Mouse (Mus musculus): ENCODE results near the gene Jam3. TPM values are rescaled to one million over a fixed set of nuclear protein-coding genes. Genes with fewer than 3 reads are reported as not detected.
A peak's percentile ranks its signal among the peaks of the same experiment; 100 is the strongest.

Gene Jam3
- total RNA-seq, 2 experiments from 2014 or later, result 5.5 to 11.4 TPM

GRCm38 (mm10) chr9:27099474-27099873 lies 55.7 kb downstream of the Jam3 start:
- no peak for DNase-seq
- intact Hi-C loops (cut with DNase I), result no loop called here
- no peak for TF ChIP-seq CTCF (IDR thresholded peaks at IDR 0.05)
- Histone ChIP-seq H3K27ac (no peak overlapping the region), H3K4me3 (no peak overlapping the region)

- intact Hi-C loops (cut with DNase I), result no loop called here
- no peak overlapping the region for H3K4me3 ChIP-seq
- no peak for DNase-seq
- H3K27ac ChIP-seq, result peak overlapping the region; percentile 51
- no peak for TF ChIP-seq CTCF (IDR thresholded peaks at IDR 0.05)
Observed at GRCm38 (mm10) chr9:27098557-27098956, 56.7 kb downstream of the Jam3 start.

DNA sequence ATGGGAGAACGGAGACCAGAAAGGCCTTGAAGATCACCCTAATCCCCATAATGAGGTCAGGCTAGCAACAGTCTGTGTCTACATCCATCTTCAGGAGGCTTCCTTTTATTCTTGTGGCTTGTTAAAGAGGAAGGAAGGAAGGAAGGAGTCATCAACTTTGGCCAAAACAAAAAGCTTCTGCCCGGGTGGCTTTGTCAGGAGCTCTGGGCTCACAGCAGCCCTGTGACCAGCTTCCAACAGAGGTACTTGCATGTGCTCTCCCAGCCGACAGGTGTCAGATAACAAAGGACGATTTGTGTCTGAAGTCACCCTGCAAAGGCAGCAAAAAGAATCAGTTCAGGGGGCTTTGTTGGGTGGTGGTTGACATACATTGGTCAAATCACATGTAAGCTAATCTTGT lies 57.1 kb downstream of the Jam3 start:
- no peak for DNase-seq
- Histone ChIP-seq H3K27ac (peak overlapping the region; percentile 51), H3K4me3 (no peak overlapping the region)
- intact Hi-C loops (cut with DNase I), result no loop called here
- TF ChIP-seq CTCF (IDR thresholded peaks at IDR 0.05), result peak; percentile 15; the same call in 1 of the 2 replicates

DNA sequence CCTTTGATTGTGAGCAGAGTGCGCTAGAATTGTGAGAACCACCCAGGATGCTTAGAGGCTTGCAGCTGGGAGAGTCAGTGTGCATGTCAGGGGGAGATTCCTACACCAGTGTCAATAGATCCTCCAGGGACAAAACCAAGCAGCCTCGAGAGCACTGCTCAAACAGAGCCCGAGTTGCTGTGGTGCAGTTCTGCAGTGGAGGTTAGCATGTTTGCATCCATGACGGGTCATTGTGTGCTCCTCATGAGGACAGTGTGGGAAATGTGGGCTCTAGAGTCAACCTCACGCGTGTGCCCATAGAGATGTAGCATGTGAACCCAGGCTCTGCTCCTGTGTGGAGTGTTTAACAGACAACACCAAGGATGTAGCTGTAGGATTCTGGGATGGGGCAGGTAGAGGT lies 62.3 kb downstream of the Jam3 start:
- Histone ChIP-seq H3K4me3 (no peak overlapping the region), H3K27ac (no peak overlapping the region)
- no peak for TF ChIP-seq CTCF (IDR thresholded peaks at IDR 0.05)
- DNase-seq, result no peak
- intact Hi-C loops (cut with DNase I), result no loop called here

DNA sequence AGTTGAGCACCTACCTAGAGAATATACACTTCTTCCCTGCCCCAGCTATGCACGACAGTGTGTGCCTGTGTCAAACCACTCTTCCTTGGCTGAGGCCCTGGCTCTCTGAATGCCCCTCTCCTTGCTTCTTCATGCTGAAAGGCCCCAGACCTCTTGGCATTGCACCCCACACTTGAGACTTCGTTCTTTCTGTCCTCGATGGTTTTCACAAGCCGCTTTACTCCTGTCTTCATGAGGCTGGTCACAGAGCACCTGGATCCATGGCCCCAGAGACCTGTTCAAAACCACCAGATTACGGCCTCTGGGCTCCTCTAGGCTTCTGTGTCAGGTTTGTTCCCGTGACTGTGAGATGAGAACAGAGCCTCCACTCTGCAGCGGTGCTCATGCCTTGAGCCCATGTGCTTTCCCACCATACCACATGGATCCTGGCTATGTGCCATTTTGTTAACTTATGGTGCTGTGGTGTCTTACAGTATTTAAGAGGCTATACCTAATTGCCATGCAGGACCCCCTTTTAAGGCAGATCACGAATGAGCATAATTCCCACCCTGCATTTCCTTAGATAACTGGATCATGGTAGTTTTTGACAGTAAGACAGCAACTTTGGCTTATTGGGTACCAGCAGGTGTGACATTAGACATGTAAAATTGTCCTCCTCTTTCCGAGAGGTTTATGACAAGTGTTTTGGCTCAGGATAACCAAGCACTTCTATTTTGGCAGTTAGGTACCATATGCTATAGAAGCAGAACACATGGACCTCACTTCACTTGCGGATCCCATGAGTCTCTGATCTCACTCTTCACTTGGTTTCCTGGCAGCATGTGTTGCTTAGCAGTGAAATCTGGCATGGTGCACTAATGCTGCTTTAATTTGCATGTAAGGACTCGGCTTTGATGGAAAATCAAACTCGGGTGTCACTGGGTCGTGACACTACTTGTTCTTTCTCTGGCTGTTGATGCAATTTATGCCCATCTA lies 64.1 kb downstream of the Jam3 start:
- no peak for TF ChIP-seq CTCF (IDR thresholded peaks at IDR 0.05)
- no peak overlapping the region for H3K4me3 ChIP-seq
- intact Hi-C loops (cut with DNase I), result no loop called here
- no peak for DNase-seq
- H3K27ac ChIP-seq, result no peak overlapping the region

DNA sequence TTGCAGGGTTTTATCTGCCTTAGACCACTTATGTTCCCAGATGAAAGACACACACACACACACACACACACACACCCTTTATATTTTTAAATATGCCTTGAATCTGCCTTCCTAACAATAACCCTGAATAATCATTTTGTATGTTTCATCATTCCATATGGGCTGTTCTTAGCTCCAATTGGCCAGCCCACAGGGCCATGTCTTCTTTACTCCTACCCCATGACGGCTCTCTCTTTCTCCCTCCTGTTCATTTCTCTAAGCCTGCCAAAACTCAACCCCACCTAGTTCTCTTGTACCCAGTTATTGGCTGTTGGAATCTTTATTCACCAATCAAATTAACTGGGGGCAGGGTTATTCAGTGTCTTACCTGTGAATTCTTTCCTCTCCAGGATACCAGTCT lies 65.1 kb downstream of the Jam3 start:
- Histone ChIP-seq H3K4me3 (no peak overlapping the region), H3K27ac (no peak overlapping the region)
- intact Hi-C loops (cut with DNase I), result no loop called here
- DNase-seq, result no peak
- TF ChIP-seq CTCF (IDR thresholded peaks at IDR 0.05), result no peak

DNA sequence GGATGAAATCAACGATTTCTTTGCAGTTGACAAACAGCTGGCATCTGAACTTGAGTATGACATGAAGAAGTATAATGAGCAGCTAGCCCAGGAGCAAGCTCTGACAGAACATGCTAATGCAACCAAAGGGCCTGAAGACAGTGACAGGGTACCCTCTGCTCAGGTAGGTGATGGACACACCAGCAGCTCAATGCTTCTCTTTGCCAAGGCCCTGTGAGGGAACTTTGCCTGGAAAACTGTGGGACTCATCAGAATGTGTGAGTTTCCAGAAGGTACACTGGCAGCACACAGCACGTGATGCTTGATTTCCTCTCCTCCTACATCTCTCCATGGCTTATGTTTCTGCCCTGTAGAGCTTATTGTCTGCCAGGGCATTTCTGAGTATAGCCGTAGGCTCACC lies 67.8 kb downstream of the Jam3 start:
- TF ChIP-seq CTCF (IDR thresholded peaks at IDR 0.05), result no peak
- DNase-seq, result no peak
- Histone ChIP-seq H3K4me3 (no peak overlapping the region), H3K27ac (no peak overlapping the region)
- intact Hi-C loops (cut with DNase I), result no loop called here

GRCm38 (mm10) chr9:27086256-27086655 lies 69.0 kb downstream of the Jam3 start:
- intact Hi-C loops (cut with DNase I), result no loop called here
- no peak for TF ChIP-seq CTCF (IDR thresholded peaks at IDR 0.05)
- DNase-seq, result no peak
- H3K27ac ChIP-seq, result no peak overlapping the region
- H3K4me3 ChIP-seq, result no peak overlapping the region

DNA sequence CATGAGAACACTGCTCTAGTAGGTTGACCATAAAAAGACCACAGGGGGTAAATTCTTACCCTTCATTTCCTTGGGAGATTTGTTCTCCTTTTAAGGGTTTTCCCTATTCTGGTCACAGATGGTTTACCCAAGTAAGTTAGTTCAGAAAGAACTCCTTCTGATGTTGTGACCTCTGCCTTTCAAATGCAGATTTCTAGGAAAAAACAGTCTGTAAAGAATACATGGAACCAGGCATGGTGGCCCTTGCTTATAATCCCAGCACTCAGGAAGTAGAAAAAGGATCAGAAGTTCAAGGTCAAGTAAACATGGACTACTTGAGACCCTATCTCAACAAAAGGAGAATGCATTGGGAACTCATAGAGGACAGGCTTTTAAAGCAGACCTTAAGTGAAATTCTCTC lies 79.4 kb downstream of the Jam3 start:
- TF ChIP-seq CTCF (IDR thresholded peaks at IDR 0.05), result no peak
- Histone ChIP-seq H3K27ac (no peak overlapping the region), H3K4me3 (no peak overlapping the region)
- intact Hi-C loops (cut with DNase I), result no loop called here
- DNase-seq, result no peak

GRCm38 (mm10) chr9:27074677-27075076 lies 80.5 kb downstream of the Jam3 start:
- TF ChIP-seq CTCF (IDR thresholded peaks at IDR 0.05), result peak; percentile 52
- intact Hi-C loops (cut with DNase I), result no loop called here
- no peak overlapping the region for H3K27ac ChIP-seq

GRCm38 (mm10) chr9:27070895-27071294 lies 84.3 kb downstream of the Jam3 start:
- DNase-seq, result no peak
- TF ChIP-seq CTCF (IDR thresholded peaks at IDR 0.05), result no peak
- H3K27ac ChIP-seq, result no peak overlapping the region
- intact Hi-C loops (cut with DNase I), result no loop called here
- no peak overlapping the region for H3K4me3 ChIP-seq

More at GRCm38 (mm10) chr9:27074677-27075076, 80.5 kb downstream of the Jam3 start:
- DNase-seq, result no peak
- H3K4me3 ChIP-seq, result no peak overlapping the region

GRCm38 (mm10) chr9:27058341-27058740 lies 96.9 kb downstream of the Jam3 start:
- H3K27ac ChIP-seq, result no peak overlapping the region
- intact Hi-C loops (cut with DNase I), result no loop called here
- H3K4me3 ChIP-seq, result no peak overlapping the region
- DNase-seq, result no peak
- no peak for TF ChIP-seq CTCF (IDR thresholded peaks at IDR 0.05)

DNA sequence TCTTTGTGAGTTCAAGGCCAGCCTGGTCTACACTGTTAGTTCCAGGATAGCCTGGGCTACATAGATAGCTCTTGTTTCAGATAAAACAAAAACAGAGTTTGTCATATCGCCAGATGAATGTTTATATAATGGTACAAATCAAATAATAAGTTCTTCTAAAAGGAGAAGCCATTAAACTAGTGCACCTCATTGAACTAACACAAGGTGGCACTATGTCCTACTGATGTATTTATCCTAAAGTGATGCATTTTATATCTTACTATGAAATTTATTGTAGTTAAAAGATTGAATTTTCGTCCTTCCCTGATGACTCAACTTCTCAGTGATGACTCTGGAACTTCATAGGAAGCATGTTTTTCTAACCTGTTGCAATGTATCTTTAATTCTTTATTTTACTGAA lies 105.7 kb downstream of the Jam3 start:
- intact Hi-C loops (cut with DNase I), result no loop called here

More for the DNA sequence above, 105.7 kb downstream of the Jam3 start:
- peak; percentile 45 for TF ChIP-seq CTCF (IDR thresholded peaks at IDR 0.05)
- Histone ChIP-seq H3K27ac (no peak overlapping the region), H3K4me3 (no peak overlapping the region)
- DNase-seq, result no peak

Other genes starting within 250 kb of the Jam3 start
- gene Gm1110, start 232.3 kb downstream of the Jam3 start, total RNA-seq (2021), result not detected
- gene Acad8, start 155.9 kb downstream of the Jam3 start, total RNA-seq (2021), result 10 to 100 TPM; 31.7 to 37.1 TPM
- gene Thyn1, start 155.7 kb downstream of the Jam3 start, total RNA-seq (2021), result 10 to 100 TPM; 18.7 to 24.8 TPM
- 10 to 100 TPM; 26.2 to 26.9 TPM for gene Vps26b, start 125.4 kb downstream of the Jam3 start, total RNA-seq (2021)
- 1 to 10 TPM; 6.2 to 7.3 TPM for gene Ncapd3, start 125.2 kb downstream of the Jam3 start, total RNA-seq (2021)
- gene Igsf9b, start 143.8 kb upstream of the Jam3 start, total RNA-seq (2021), result 1 to 10 TPM; 4.0 to 4.3 TPM
- not detected for gene Spata19, start 241.4 kb upstream of the Jam3 start, total RNA-seq (2021)

All from gastrocnemius, adult 2 months (tissue).